24 mouse cellular contexts compared by ENCODE assay signal in genomic region chr6:92821606-92822005, GRCm38 (mm10). TPM values are rescaled to one million over a fixed set of nuclear protein-coding genes. Genes with fewer than 3 reads are reported as not detected.
"Had no signal": no experiment of that assay in that cellular context is flagged by ENCODE, and none has a peak within 500 bp of the region (broad histone marks: within the 10 kb centered on the region; RNA-seq: fewer than 3 reads in every experiment).

No protein-coding gene starts in this region.

- H3K27ac ChIP-seq: lung, embryonic 15.5 days; macrophage; midbrain, embryonic 13.5 days; midbrain, embryonic 15.5 days; neural tube, embryonic 12.5 days; stomach, postnatal 0 days had no signal

- H3K4me3 ChIP-seq: lung, embryonic 15.5 days; megakaryocyte, embryonic 14.5 days; midbrain, embryonic 13.5 days; midbrain, embryonic 15.5 days; neural tube, embryonic 12.5 days; stomach, embryonic 15.5 days had no signal

- ATAC-seq: lung, postnatal 0 days; midbrain, embryonic 13.5 days; midbrain, embryonic 15.5 days had no signal

- H3K36me3 ChIP-seq: midbrain, embryonic 13.5 days; midbrain, embryonic 15.5 days; neural tube, embryonic 12.5 days; stomach, embryonic 15.5 days had no signal

- H3K4me1 ChIP-seq: megakaryocyte, embryonic 14.5 days; stomach, embryonic 15.5 days had no signal

- DNase-seq: lung, adult 2 months; lung, postnatal 14 days; lung, postnatal 36 days; right cerebral cortex, postnatal 14 days; thymus, adult 2 months; thymus, postnatal 25 days; thymus, postnatal 4 days had no signal

- H3K9me3 ChIP-seq: lung, embryonic 15.5 days; midbrain, embryonic 13.5 days; midbrain, embryonic 15.5 days; neural tube, embryonic 12.5 days; stomach, embryonic 15.5 days had no signal

- H3K9ac ChIP-seq: lung, embryonic 15.5 days; midbrain, embryonic 13.5 days; midbrain, embryonic 15.5 days; neural tube, embryonic 12.5 days; stomach, embryonic 15.5 days had no signal

- H3K27me3 ChIP-seq: lung, embryonic 15.5 days; megakaryocyte, embryonic 14.5 days; stomach, embryonic 15.5 days had no signal

- H3K4me2 ChIP-seq: lung, embryonic 15.5 days; midbrain, embryonic 11.5 days; midbrain, embryonic 13.5 days; midbrain, embryonic 15.5 days; neural tube, embryonic 12.5 days; stomach, embryonic 15.5 days had no signal

RNA-seq across cellular contexts. Expression of gene A730049H05Rik, which starts 5.3 kb away (rescaled TPM):
- total RNA-seq: megakaryocyte progenitor cell, adult 5-6 weeks; monocyte, adult 5-6 weeks; neutrophil, adult 5-6 weeks had no signal
- polyA plus RNA-seq: macrophage; neural tube, embryonic 12.5 days; testis, adult 2 months; urinary bladder, adult 2 months had no signal

RNA-seq across cellular contexts. Expression of gene Gm15737, which starts 47.6 kb away (rescaled TPM):
- total RNA-seq: megakaryocyte progenitor cell, adult 5-6 weeks; midbrain, postnatal 0 days; monocyte, adult 5-6 weeks; neutrophil, adult 5-6 weeks had no signal
- polyA plus RNA-seq: lung, adult 2 months; macrophage; midbrain, embryonic 11.5 days; midbrain, embryonic 13.5 days; midbrain, embryonic 15.5 days; midbrain, postnatal 0 days; neural tube, embryonic 12.5 days; spleen, adult 2 months; testis, adult 2 months; thymus, adult 2 months had no signal
